ENCODE assay signal across 9 mouse cellular contexts in genomic region chr3:153655071-153655470, GRCm38 (mm10).
A peak's percentile ranks its signal among the peaks of the same experiment; 100 is the strongest.
DNase-seq lines count a peak whose midpoint lies in the region; ATAC-seq and TF ChIP-seq lines count a peak whose summit lies in the region.
"Had no signal": no experiment of that assay in that cellular context is flagged by ENCODE, and none has a peak within 500 bp of the region (broad histone marks: within the 10 kb centered on the region; RNA-seq: fewer than 3 reads in every experiment).

No protein-coding gene starts in this region.

- peak; percentile 27 for DNase-seq in ovary, postnatal 10 days (ENCODE audit: low spot score)
- no peak for DNase-seq in ovary, adult 18-20 months (ENCODE audit: low spot score)
- peak; percentile 47 to 71 for DNase-seq in left cerebral cortex, postnatal 36 days (ENCODE audit: low spot score in 2 of 2)
- DNase-seq in retina, embryonic 14.5 days (ENCODE audit: low spot score), result peak; percentile 90
- DNase-seq in yolk sac, embryonic 10.5 days (ENCODE audit: low spot score), result peak; percentile 35

- TF ChIP-seq POLR2A in bone marrow macrophage, adult 2 months (IDR thresholded peaks at IDR 0.05; ENCODE audit: borderline replicate concordance, low read depth, low read length), result no peak

- intact Hi-C loops in left cerebral cortex, postnatal 36 days (cut with DNase I), result loop anchor here (2.0 to 10.0 kb wide), 3 partner anchors 160 to 870 kb away; partner anchors contain the start of gene St6galnac5

- 21% methylated on average over 9 of the region's 9 CpGs for WGBS in intestine, embryonic 15.5 days

- H3K4me1 ChIP-seq in bone marrow macrophage, adult 2 months (ENCODE audit: control insufficient read depth, insufficient read depth, low read length), result no peaks in the 10 kb centered on the region
- no peaks in the 10 kb centered on the region for H3K4me1 ChIP-seq in intestine, embryonic 15.5 days (replicated peaks)

- H3K27me3 ChIP-seq in intestine, embryonic 15.5 days (replicated peaks), result no peaks in the 10 kb centered on the region

- H3K36me3 ChIP-seq in intestine, embryonic 15.5 days, result no peaks in the 10 kb centered on the region
- H3K36me3 ChIP-seq: neural tube, embryonic 13.5 days had no signal

- no peak overlapping the region for H3K4me2 ChIP-seq in intestine, embryonic 15.5 days (replicated peaks)
- H3K4me2 ChIP-seq: neural tube, embryonic 13.5 days had no signal

- H3K4me3 ChIP-seq in bone marrow macrophage, adult 2 months (ENCODE audit: insufficient read depth, low read length), result no peak overlapping the region
- no peak overlapping the region for H3K4me3 ChIP-seq in intestine, embryonic 15.5 days (replicated peaks)
- H3K4me3 ChIP-seq: neural tube, embryonic 13.5 days had no signal

- ATAC-seq in erythroblast, adult 5-6 weeks (replicated peaks; ENCODE audit: low FRiP score, poor library complexity, severe bottlenecking), result 0 out of 2 replicates have a peak, but pooled peaks have one; percentile 37
- 0 out of 2 replicates have a peak, but pooled peaks have one; percentile 9 for ATAC-seq in intestine, embryonic 15.5 days

- H3K9me3 ChIP-seq in intestine, embryonic 15.5 days, result no peaks in the 10 kb centered on the region
- H3K9me3 ChIP-seq: neural tube, embryonic 13.5 days had no signal

- no peak overlapping the region for H3K27ac ChIP-seq in bone marrow macrophage, adult 2 months (ENCODE audit: insufficient read depth, low read depth, low read length)
- no peak overlapping the region for H3K27ac ChIP-seq in intestine, embryonic 15.5 days
- H3K27ac ChIP-seq: neural tube, embryonic 13.5 days had no signal

- no peak overlapping the region for H3K9ac ChIP-seq in intestine, embryonic 15.5 days
- H3K9ac ChIP-seq: neural tube, embryonic 13.5 days had no signal

- TF ChIP-seq CTCF in bone marrow macrophage, adult 2 months (IDR thresholded peaks at IDR 0.05; ENCODE audit: low read depth, low read length), result peak; percentile 29; the same call in 1 of the 2 replicates
